Mouse (Mus musculus) T-helper 17 cell (primary cell): ENCODE results near the gene Rnf40.
"Not testable (repeated sequence)": the region's sequence is repeated elsewhere in the genome, so short reads cannot be mapped to it uniquely, and the experiment has no call there.

Experiments
- in situ Hi-C, 2 experiments: fragments of 300-600 bp; cut with MboI, MseI; formaldehyde crosslinking; loops; 1 replicate in 1 of 2; 2 replicates in 1 of 2; pipeline ENCODE4 v1.15.1; 2025; ENCODE audit warnings: high pct_unique_total_duplicates in 2 of 2

Rnf40 gene

DNA sequence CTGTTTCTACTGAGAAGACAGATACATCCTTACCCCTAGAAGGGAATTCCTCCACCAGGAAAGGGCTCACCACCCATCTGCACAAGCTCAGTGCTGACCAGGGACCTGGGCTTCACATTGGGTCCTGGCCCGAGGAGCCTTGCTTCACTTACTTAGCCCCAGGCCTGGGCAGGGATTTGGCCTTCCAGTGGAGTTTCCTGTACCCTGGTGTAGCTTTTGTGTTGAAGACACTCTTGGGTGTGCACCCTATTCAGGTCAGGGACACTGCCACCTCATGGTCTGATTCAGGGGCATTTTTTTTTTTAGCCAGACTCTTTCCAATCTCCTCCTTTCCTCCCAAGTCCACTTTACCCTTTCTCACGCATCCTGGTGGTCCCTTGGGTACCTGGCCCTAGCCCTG is 14.3 kb downstream of the Rnf40 start:
- in situ Hi-C loops: no loop called here

- in situ Hi-C loops: no loop called here
Observed at GRCm38 (mm10) chr7:127604256-127604655, 15.7 kb downstream of the Rnf40 start.

GRCm38 (mm10) chr7:127607150-127607549 is 18.6 kb downstream of the Rnf40 start:
- in situ Hi-C loops: no loop called here

DNA sequence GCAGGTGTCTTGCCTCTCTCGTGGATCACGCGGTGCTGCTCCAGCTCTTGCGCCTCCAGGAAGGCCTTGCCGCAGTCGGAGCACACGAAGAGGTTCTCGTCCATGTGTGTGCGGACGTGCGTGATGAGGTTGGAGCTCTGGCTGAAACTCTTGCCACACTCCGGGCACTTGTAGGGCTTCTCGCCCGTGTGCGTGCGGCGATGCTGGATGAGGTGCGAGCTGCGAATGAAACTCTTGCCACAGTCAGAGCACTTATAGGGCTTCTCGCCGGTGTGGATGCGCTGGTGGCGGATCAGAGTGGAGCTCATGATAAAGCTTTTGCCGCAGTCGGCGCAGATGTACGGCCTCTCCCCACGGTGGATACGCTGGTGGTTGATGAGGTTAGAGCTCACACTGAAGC is 22.4 kb downstream of the Rnf40 start:
- in situ Hi-C loops: loop anchor here in 1 of 2 experiments (5.0 kb wide), 1 partner anchor 41 kb away; no protein-coding TSS in a partner anchor

- in situ Hi-C loops: loop anchor here in 1 of 2 experiments (5.0 kb wide), 1 partner anchor 41 kb away; no protein-coding TSS in a partner anchor
Observed at GRCm38 (mm10) chr7:127611561-127611960, 23.0 kb downstream of the Rnf40 start.

GRCm38 (mm10) chr7:127613501-127613900 is 24.9 kb downstream of the Rnf40 start:
- in situ Hi-C loops: loop anchor here in 1 of 2 experiments (5.0 kb wide), 1 partner anchor 39 kb away; no protein-coding TSS in a partner anchor

DNA sequence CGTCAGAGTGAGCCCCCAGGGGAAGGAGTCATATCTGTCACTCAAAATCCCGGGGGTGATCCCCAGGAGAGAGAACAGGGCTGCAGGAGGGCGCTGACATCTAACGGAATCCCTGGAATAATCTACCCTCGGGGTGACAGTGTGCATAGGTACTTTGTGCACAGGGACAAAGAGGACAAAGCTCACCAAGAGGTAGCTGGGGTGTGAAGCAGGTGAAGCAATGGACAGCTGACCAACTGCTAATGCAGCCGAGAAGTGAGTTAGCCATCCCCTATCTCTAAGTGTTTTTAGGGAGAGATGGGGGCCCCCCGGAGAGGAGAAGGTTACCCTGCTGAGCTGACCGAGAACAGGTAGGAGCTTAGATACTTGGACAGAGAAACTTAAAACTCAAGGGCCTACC is 25.5 kb downstream of the Rnf40 start:
- in situ Hi-C loops: loop anchor here in 1 of 2 experiments (5.0 kb wide), 1 partner anchor 38 kb away; no protein-coding TSS in a partner anchor

- in situ Hi-C loops: loop anchor here in 1 of 2 experiments (5.0 kb wide), 1 partner anchor 38 kb away; no protein-coding TSS in a partner anchor
Observed at GRCm38 (mm10) chr7:127614511-127614890, 25.9 kb downstream of the Rnf40 start.

DNA sequence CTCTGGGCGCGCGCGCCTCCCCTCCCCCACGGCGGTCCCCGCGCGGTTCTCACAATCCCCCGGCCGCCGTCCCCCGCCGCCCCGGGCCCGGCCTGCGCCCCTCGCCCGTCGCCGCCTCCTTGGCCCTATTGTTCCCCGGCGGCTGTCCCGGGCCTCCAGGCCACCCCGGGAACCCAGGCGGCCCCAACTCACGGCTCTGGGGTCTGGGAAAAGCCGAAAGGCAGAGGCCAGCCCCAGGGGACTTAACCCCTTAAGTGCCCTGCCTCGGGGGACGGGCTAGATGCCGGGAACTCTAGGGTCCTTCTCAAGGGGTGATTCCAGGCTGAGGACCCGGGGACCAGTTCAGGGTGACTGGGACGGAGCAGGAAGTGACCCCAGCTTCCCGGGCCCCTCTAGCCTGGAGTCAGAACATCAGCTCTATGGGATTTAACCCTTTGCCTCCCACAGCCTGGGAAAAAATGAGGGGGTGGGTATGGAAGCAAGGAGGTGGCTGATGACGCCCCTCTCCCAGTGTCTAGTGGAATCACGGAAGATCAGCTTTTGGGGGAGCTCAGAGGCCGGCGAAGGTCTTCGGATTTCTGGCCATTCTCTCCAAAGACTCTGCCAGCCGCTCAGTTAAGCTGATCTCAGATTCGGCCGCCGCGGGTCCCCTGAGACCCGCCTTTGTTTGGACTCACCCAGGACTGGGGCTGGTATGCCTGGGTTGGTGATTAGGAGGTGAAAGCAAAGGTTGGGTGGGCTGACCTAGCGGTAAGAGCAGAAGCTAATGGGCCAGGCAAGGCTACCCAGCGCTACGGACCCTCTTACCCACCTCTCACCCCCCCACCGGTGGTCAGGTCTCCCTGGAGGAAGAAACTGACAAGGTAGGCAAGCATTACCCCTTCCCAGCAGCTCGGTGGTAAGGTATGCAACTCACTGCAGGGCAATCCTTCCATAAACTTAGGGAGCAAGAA is 26.6 kb downstream of the Rnf40 start, which contains the start of gene Zfp629:
Gene Zfp629 (minus strand): TSS at position 907 of the 953 bp plus-strand sequence.
- in situ Hi-C loops: loop anchor here in 1 of 2 experiments (5.0 kb wide), 1 partner anchor 37 kb away; no protein-coding TSS in a partner anchor

GRCm38 (mm10) chr7:127616336-127616735 is 27.8 kb downstream of the Rnf40 start:
- in situ Hi-C loops: no loop called here

GRCm38 (mm10) chr7:127616881-127617280 is 28.3 kb downstream of the Rnf40 start:
- in situ Hi-C loops: no loop called here

- in situ Hi-C loops: no loop called here
Observed at GRCm38 (mm10) chr7:127617962-127618361, 29.4 kb downstream of the Rnf40 start.

GRCm38 (mm10) chr7:127618402-127618801 is 29.8 kb downstream of the Rnf40 start:
- in situ Hi-C loops: not testable (repeated sequence)

- in situ Hi-C loops: no loop called here
Observed at GRCm38 (mm10) chr7:127626039-127626438, 37.5 kb downstream of the Rnf40 start.

- in situ Hi-C loops: no loop called here
Observed at GRCm38 (mm10) chr7:127626471-127626870, 37.9 kb downstream of the Rnf40 start.

GRCm38 (mm10) chr7:127628646-127629045 is 40.1 kb downstream of the Rnf40 start:
- in situ Hi-C loops: no loop called here

GRCm38 (mm10) chr7:127631416-127631815 is 42.8 kb downstream of the Rnf40 start:
- in situ Hi-C loops: no loop called here

DNA sequence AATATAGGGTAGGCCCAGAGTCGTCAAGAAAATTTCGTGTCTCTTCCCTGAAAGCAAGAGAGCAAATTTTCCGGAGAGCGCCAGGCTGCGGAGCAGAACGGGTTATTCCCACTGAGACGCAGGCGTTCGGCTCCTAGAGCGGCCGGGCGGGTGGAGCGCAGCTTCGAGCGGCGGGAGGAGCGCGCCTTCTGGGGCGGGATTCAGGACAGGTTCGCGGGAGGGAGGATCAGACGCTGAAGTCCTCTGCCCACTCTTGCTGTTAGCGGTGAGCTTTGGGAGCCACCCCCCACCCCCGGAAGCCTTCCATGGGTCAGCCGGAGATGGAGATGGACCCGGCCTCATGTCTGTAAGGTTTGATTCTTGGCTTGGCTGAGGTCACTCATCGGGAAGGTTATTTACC is 48.4 kb downstream of the Rnf40 start:
- in situ Hi-C loops: no loop called here

DNA sequence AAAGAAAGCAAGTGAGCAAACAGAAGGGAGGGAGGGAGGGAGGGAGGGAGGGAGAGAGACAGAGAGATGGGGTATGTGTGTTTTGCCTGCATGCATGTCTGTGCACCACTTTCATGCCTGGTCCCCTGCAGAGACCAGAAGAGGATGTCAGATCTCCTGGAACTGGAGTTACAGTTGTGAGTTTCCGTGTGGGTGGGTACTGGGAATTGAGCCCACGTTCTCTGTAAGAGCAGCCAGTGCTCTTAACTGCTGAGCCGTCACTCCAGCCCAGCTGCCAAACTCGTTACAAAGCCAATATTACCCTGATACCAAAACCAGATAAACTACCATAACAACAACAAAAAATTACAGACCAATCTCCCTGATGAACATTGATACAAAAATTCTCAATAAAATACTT is 52.7 kb downstream of the Rnf40 start:
- in situ Hi-C loops: no loop called here

- in situ Hi-C loops: no loop called here
Observed at GRCm38 (mm10) chr7:127642254-127642653, 53.7 kb downstream of the Rnf40 start.

- in situ Hi-C loops: no loop called here
Observed at GRCm38 (mm10) chr7:127646363-127646762, 57.8 kb downstream of the Rnf40 start.

GRCm38 (mm10) chr7:127647576-127647975 is 59.0 kb downstream of the Rnf40 start:
- in situ Hi-C loops: not testable (repeated sequence)
